Mouse (Mus musculus) ES-Bruce4 (cell line): ENCODE data around the gene Chchd6.

Experiments
- CTCF ChIP-seq: IDR thresholded peaks from one replicate; pipeline ENCODE4 v1.8.1; 2011; ENCODE audit warnings: low read depth, low read length
- EP300 ChIP-seq: IDR thresholded peaks from 2 replicates; pipeline ENCODE4 v1.6.1; 2011; ENCODE audit warnings: low read depth, low read length; ENCODE audit not compliant: insufficient read depth
- POLR2A ChIP-seq: IDR thresholded peaks from one replicate; pipeline ENCODE4 v1.8.1; 2011; ENCODE audit warnings: low read length; ENCODE audit not compliant: insufficient read depth

- TF ChIP-seq CTCF (no peak), POLR2A (no peak), EP300 (no peak)
These were observed 187.2 kb downstream of the Chchd6 start for GRCm38 (mm10) chr6:89408259-89408658.
